Mouse (Mus musculus): ENCODE measurements at regions not wholly inside any gene's neighbourhood (a gene's known extent, or its start where the extent isn't known, plus 50 kb on each side); places are given as distances from the start of the nearest gene placed in this dataset.

GRCm38 (mm10) chr8:76618721-76619120 is 280.5 kb upstream of the Nr3c2 start:
- TF ChIP-seq CTCF (IDR thresholded peaks at IDR 0.05; ENCODE audit: low read depth, low read length), result no peak
- TF ChIP-seq POLR2A (IDR thresholded peaks at IDR 0.05; ENCODE audit: extremely low read depth, insufficient read depth, low read length), result no peak
